ENCODE assay signal across 8 mouse cellular contexts in genomic region chr13:28718169-28718867, GRCm38 (mm10).
DNase-seq lines count a peak whose midpoint lies in the region; ATAC-seq and TF ChIP-seq lines count a peak whose summit lies in the region.

No protein-coding gene starts in this region.

- ATAC-seq in kidney, embryonic 16.5 days (ENCODE audit: low FRiP score, low TSS enrichment) = peak; percentile 92

- no peak for TF ChIP-seq CTCF in ES-Bruce4 (IDR thresholded peaks at IDR 0.05; ENCODE audit: low read depth, low read length)

- H3K9ac ChIP-seq in ES-Bruce4 (ENCODE audit: low read depth, poor library complexity, severe bottlenecking) = no peak overlapping the region
- H3K9ac ChIP-seq in kidney, embryonic 16.5 days (replicated peaks; ENCODE audit: low read length) = peak overlapping the region; percentile 33

- no peaks in the 10 kb centered on the region for H3K9me3 ChIP-seq in ES-Bruce4 (replicated peaks; ENCODE audit: control insufficient read depth, insufficient read depth, low read length, poor library complexity, severe bottlenecking)
- no peaks in the 10 kb centered on the region for H3K9me3 ChIP-seq in heart, embryonic 10.5 days
- H3K9me3 ChIP-seq in kidney, embryonic 16.5 days (ENCODE audit: low read length) = no peaks in the 10 kb centered on the region

- peak overlapping the region; percentile 62 for H3K27ac ChIP-seq in ES-Bruce4 (ENCODE audit: insufficient read depth, low read length)
- H3K27ac ChIP-seq in heart, embryonic 10.5 days = peak overlapping the region; percentile 65
- H3K27ac ChIP-seq in kidney, embryonic 16.5 days (ENCODE audit: low read length) = peak overlapping the region; percentile 64

- H3K36me3 ChIP-seq in ES-Bruce4 (ENCODE audit: control insufficient read depth, insufficient read depth, low read length, poor library complexity, severe bottlenecking) = no peaks in the 10 kb centered on the region
- H3K36me3 ChIP-seq in heart, embryonic 10.5 days = no peaks in the 10 kb centered on the region
- H3K36me3 ChIP-seq in kidney, embryonic 16.5 days (ENCODE audit: insufficient read depth, low read length) = no peaks in the 10 kb centered on the region

- TF ChIP-seq EP300 in ES-Bruce4 (IDR thresholded peaks at IDR 0.05; ENCODE audit: insufficient read depth, low read depth, low read length) = peak; percentile 76; the same call in 1 of the 2 replicates

- no peak for TF ChIP-seq POLR2A in ES-Bruce4 (IDR thresholded peaks at IDR 0.05; ENCODE audit: insufficient read depth, low read length)

- no peaks in the 10 kb centered on the region for H3K27me3 ChIP-seq in ES-Bruce4 (ENCODE audit: control insufficient read depth, insufficient read depth, low read length, poor library complexity, severe bottlenecking)
- H3K27me3 ChIP-seq in heart, embryonic 10.5 days (ENCODE audit: insufficient read depth, poor library complexity, severe bottlenecking) = no peaks in the 10 kb centered on the region
- no peaks in the 10 kb centered on the region for H3K27me3 ChIP-seq in kidney, embryonic 16.5 days (ENCODE audit: insufficient read depth, low read length)

- 15% methylated on average over 11 of the region's 11 CpGs for WGBS in heart, embryonic 10.5 days
- 12% methylated on average over 11 of the region's 11 CpGs for WGBS in kidney, embryonic 16.5 days

- no peak overlapping the region for H3K4me2 ChIP-seq in kidney, embryonic 16.5 days (replicated peaks; ENCODE audit: low read depth, low read length)

- no peak overlapping the region for H3K4me3 ChIP-seq in ES-Bruce4 (ENCODE audit: low read depth, low read length)
- H3K4me3 ChIP-seq in heart, embryonic 10.5 days = peak overlapping the region; percentile 15; the same call in 1 of the 2 replicates
- H3K4me3 ChIP-seq in kidney, embryonic 16.5 days (ENCODE audit: low read length) = no peak overlapping the region

- DNase-seq in embryo, embryonic 10 days (ENCODE audit: low spot score) = peak; percentile 80
- DNase-seq in heart, embryonic 10.5 days (ENCODE audit: low spot score) = peak; percentile 84
- DNase-seq in mesoderm, embryonic 11.5 days (ENCODE audit: low read depth, low spot score) = peak; percentile 79
- DNase-seq in spleen, postnatal 4 days (ENCODE audit: low spot score in 2 of 2) = no peak
- DNase-seq in cerebellum, adult 9-10 months = no peak
- DNase-seq in cerebellum, postnatal 36 days = no peak

- H3K4me1 ChIP-seq in ES-Bruce4 (ENCODE audit: control insufficient read depth, insufficient read depth, low read length) = no peaks in the 10 kb centered on the region
- peaks cover 34% of the 10 kb centered on the region for H3K4me1 ChIP-seq in heart, embryonic 10.5 days
- H3K4me1 ChIP-seq in kidney, embryonic 16.5 days (ENCODE audit: insufficient read depth, low read length) = peaks cover 41% of the 10 kb centered on the region

Comparison
In these comparisons a context has a peak if more than half of its experiments do, and no peak if none do; other contexts are left out.
1. DNase-seq: peak in embryo, embryonic 10 days (single experiment), heart, embryonic 10.5 days (single experiment) and mesoderm, embryonic 11.5 days (single experiment); none in spleen, postnatal 4 days (0 of 2), cerebellum, adult 9-10 months (single experiment) and cerebellum, postnatal 36 days (0 of 2).
2. Peak in every context shown above with its lines, with median percentiles within 50 percentile points of each other: H3K27ac ChIP-seq.